Mouse (Mus musculus) left cerebral cortex, postnatal 36 days (tissue): ENCODE measurements around the gene Sytl1. TPM values are rescaled to one million over a fixed set of nuclear protein-coding genes. Genes with fewer than 3 reads are reported as not detected.

Source experiments
- DNase-seq, 2 experiments: peaks; one replicate each; pipeline ENCODE4 v3.0.0; 2021 to 2022; ENCODE audit warnings: low spot score in 2 of 2, mixed read lengths in 1 of 2
- intact Hi-C: fragments of 180-260 bp; cut with DNase I; formaldehyde crosslinking; loops from one replicate; pipeline ENCODE4 v1.15.1; 2025
- total RNA-seq, 2 experiments: library from RNA; stranded (reverse); gene quantifications; 2 replicates each; pipeline ENCODE4 v1.2.3; 2021

The Sytl1 gene
- total RNA-seq, 2 experiments from 2014 or later, result 2.2 to 2.3 TPM

- intact Hi-C loops, result no loop called here
- DNase-seq, result no peak
These were observed 19.1 kb upstream of the Sytl1 start for GRCm38 (mm10) chr4:133281951-133282481.

- no peak for DNase-seq
- intact Hi-C loops, result no loop called here
These were observed 18.6 kb upstream of the Sytl1 start for GRCm38 (mm10) chr4:133281513-133281912.

- intact Hi-C loops, result no loop called here
- no peak for DNase-seq
These were observed 15.6 kb upstream of the Sytl1 start for GRCm38 (mm10) chr4:133278482-133278881.

- no peak for DNase-seq
- intact Hi-C loops, result no loop called here
These were observed 15.2 kb upstream of the Sytl1 start for GRCm38 (mm10) chr4:133278067-133278466.

- DNase-seq, result peak; percentile 96 to 97
- intact Hi-C loops, result no loop called here
These were observed 14.5 kb upstream of the Sytl1 start, which contains the start of gene Tmem222 for GRCm38 (mm10) chr4:133277104-133278026. Gene Tmem222 (minus strand): TSS chr4:133277792.

GRCm38 (mm10) chr4:133270929-133271328 is 8.0 kb upstream of the Sytl1 start:
- no peak for DNase-seq
- intact Hi-C loops, result no loop called here

GRCm38 (mm10) chr4:133269596-133269995 is 6.7 kb upstream of the Sytl1 start:
- intact Hi-C loops, result no loop called here

GRCm38 (mm10) chr4:133268931-133269330 is 6.0 kb upstream of the Sytl1 start:
- DNase-seq, result no peak
- intact Hi-C loops, result no loop called here

More at GRCm38 (mm10) chr4:133269596-133269995, 6.7 kb upstream of the Sytl1 start:
- no peak for DNase-seq

- no peak for DNase-seq
- intact Hi-C loops, result no loop called here
These were observed 3.5 kb upstream of the Sytl1 start for GRCm38 (mm10) chr4:133266248-133266880.

- no peak for DNase-seq
- intact Hi-C loops, result no loop called here
These were observed 2.8 kb upstream of the Sytl1 start for GRCm38 (mm10) chr4:133265759-133266158.

- intact Hi-C loops, result no loop called here
- DNase-seq, result no peak
These were observed 2.4 kb upstream of the Sytl1 start for GRCm38 (mm10) chr4:133265297-133265696.

- intact Hi-C loops, result no loop called here
- no peak for DNase-seq
These were observed 1.6 kb upstream of the Sytl1 start for GRCm38 (mm10) chr4:133264559-133264958.

GRCm38 (mm10) chr4:133263756-133264155 is 843 bp upstream of the Sytl1 start:
- no peak for DNase-seq
- intact Hi-C loops, result no loop called here

GRCm38 (mm10) chr4:133262375-133262765 is 543 bp downstream of the Sytl1 start:
- no peak for DNase-seq
- intact Hi-C loops, result no loop called here

- DNase-seq, result no peak
- intact Hi-C loops, result no loop called here
These were observed 1.1 kb downstream of the Sytl1 start for GRCm38 (mm10) chr4:133261641-133262374.

- DNase-seq, result no peak
- intact Hi-C loops, result no loop called here
These were observed 5.0 kb downstream of the Sytl1 start for GRCm38 (mm10) chr4:133257798-133258408.

GRCm38 (mm10) chr4:133257230-133257629 is 5.7 kb downstream of the Sytl1 start:
- DNase-seq, result no peak
- intact Hi-C loops, result no loop called here

GRCm38 (mm10) chr4:133256820-133257219 is 6.1 kb downstream of the Sytl1 start:
- intact Hi-C loops, result no loop called here
- no peak for DNase-seq

- no peak for DNase-seq
These were observed 7.5 kb downstream of the Sytl1 start for GRCm38 (mm10) chr4:133255392-133255791.

More at GRCm38 (mm10) chr4:133255392-133255791, 7.5 kb downstream of the Sytl1 start:
- intact Hi-C loops, result no loop called here
